Mouse (Mus musculus): ENCODE results near the gene Mc1r.
A peak's percentile ranks its signal among the peaks of the same experiment; 100 is the strongest.
"Not testable (repeated sequence)": the region's sequence is repeated elsewhere in the genome, so short reads cannot be mapped to it uniquely, and the experiment has no call there.

Gene Mc1r

GRCm38 (mm10) chr8:123432381-123432780 lies 25.5 kb downstream of the Mc1r start:
- no peak for DNase-seq

- not testable (repeated sequence) for DNase-seq
These were observed 26.5 kb downstream of the Mc1r start for GRCm38 (mm10) chr8:123433241-123433974.

- DNase-seq: no peak
These were observed 34.9 kb downstream of the Mc1r start for GRCm38 (mm10) chr8:123441788-123442187.

- DNase-seq: no peak
These were observed 35.4 kb downstream of the Mc1r start for GRCm38 (mm10) chr8:123442351-123442750.

GRCm38 (mm10) chr8:123442871-123443575 lies 36.1 kb downstream of the Mc1r start:
- peak; percentile 95 for DNase-seq

GRCm38 (mm10) chr8:123443576-123443921 lies 36.6 kb downstream of the Mc1r start:
- no peak for DNase-seq

- no peak for DNase-seq
These were observed 37.2 kb downstream of the Mc1r start for GRCm38 (mm10) chr8:123444131-123444530.

GRCm38 (mm10) chr8:123445981-123446380 lies 39.1 kb downstream of the Mc1r start:
- DNase-seq: no peak

GRCm38 (mm10) chr8:123446799-123447198 lies 39.9 kb downstream of the Mc1r start:
- DNase-seq: no peak

GRCm38 (mm10) chr8:123450783-123451182 lies 43.9 kb downstream of the Mc1r start:
- no peak for DNase-seq

- DNase-seq: not testable (repeated sequence)
These were observed 44.8 kb downstream of the Mc1r start for GRCm38 (mm10) chr8:123451747-123452146.

- DNase-seq: no peak
These were observed 45.2 kb downstream of the Mc1r start for GRCm38 (mm10) chr8:123452149-123452548.

- no peak for DNase-seq
These were observed 46.4 kb downstream of the Mc1r start for GRCm38 (mm10) chr8:123453291-123453690.

- no peak for DNase-seq
These were observed 47.0 kb downstream of the Mc1r start for GRCm38 (mm10) chr8:123453951-123454350.

- DNase-seq: no peak
These were observed 47.7 kb downstream of the Mc1r start for GRCm38 (mm10) chr8:123454559-123454958.

Data from lung, postnatal 14 days (tissue).